Mouse (Mus musculus) kidney, embryonic 16.5 days (tissue): ENCODE data around the gene Brat1. TPM values are rescaled to one million over a fixed set of nuclear protein-coding genes. Genes with fewer than 3 reads are reported as not detected.
A peak's percentile ranks its signal among the peaks of the same experiment; 100 is the strongest.

Experiments
- ATAC-seq: fragments of 200-750 bp; cut with Nextera tagmentation; 2 replicates; pipeline ENCODE4 v1.8.0; 2017; ENCODE audit warnings: moderate TSS enrichment; ENCODE audit not compliant: low FRiP score, low TSS enrichment
- H3K27ac ChIP-seq: fragments of 300-500 bp; sonication (generic); 2 replicates; pipeline ENCODE4 v1.5.1; 2014; ENCODE audit warnings: low read length
- H3K27me3 ChIP-seq: fragments of 300-500 bp; sonication (generic); 2 replicates; pipeline ENCODE4 v1.6.1; 2014; ENCODE audit warnings: low read length, control low read depth, mixed read lengths; ENCODE audit not compliant: insufficient read depth
- H3K36me3 ChIP-seq: fragments of 300-500 bp; sonication (generic); 2 replicates; pipeline ENCODE4 v1.6.1; 2014; ENCODE audit warnings: low read length, control low read depth, mixed read lengths; ENCODE audit not compliant: insufficient read depth
- H3K4me1 ChIP-seq: fragments of 300-500 bp; sonication (generic); 2 replicates; pipeline ENCODE4 v1.6.1; 2014; ENCODE audit warnings: low read length, control low read depth, mixed read lengths; ENCODE audit not compliant: insufficient read depth
- H3K4me2 ChIP-seq: fragments of 300-500 bp; sonication (generic); replicated peaks from 2 replicates; pipeline ENCODE4 v1.6.1; 2014; ENCODE audit warnings: low read depth, low read length
- H3K4me3 ChIP-seq: fragments of 300-500 bp; sonication (generic); 2 replicates; pipeline ENCODE4 v1.5.1; 2014; ENCODE audit warnings: mild to moderate bottlenecking, low read length
- H3K9ac ChIP-seq: fragments of 300-500 bp; sonication (generic); replicated peaks from 2 replicates; pipeline ENCODE4 v1.6.1; 2014; ENCODE audit warnings: low read length
- H3K9me3 ChIP-seq: fragments of 300-500 bp; sonication (generic); 2 replicates; pipeline ENCODE4 v1.6.1; 2016; ENCODE audit warnings: low read length, control low read depth
- WGBS: fragments of 180-500 bp; shearing (Covaris S2); extraction: QIAGEN DNeasy Blood & Tissue Kit; methylation state at CpG from one replicate; pipeline ENCODE4 v1.1.7; 2014; 5-methylcytosine and 5-hydroxymethylcytosine counted together
- polyA plus RNA-seq: library from polyadenylated mRNA; unstranded; fragments of >200 nt; fragmentation: Nextera tagmentation; extraction: Ambion mirVana; gene quantifications from 2 replicates; pipeline ENCODE4 v1.2.1, GENCODE M21; 2015

The Brat1 gene
- 28.2 and 30.9 TPM in 2 replicates for polyA plus RNA-seq

DNA sequence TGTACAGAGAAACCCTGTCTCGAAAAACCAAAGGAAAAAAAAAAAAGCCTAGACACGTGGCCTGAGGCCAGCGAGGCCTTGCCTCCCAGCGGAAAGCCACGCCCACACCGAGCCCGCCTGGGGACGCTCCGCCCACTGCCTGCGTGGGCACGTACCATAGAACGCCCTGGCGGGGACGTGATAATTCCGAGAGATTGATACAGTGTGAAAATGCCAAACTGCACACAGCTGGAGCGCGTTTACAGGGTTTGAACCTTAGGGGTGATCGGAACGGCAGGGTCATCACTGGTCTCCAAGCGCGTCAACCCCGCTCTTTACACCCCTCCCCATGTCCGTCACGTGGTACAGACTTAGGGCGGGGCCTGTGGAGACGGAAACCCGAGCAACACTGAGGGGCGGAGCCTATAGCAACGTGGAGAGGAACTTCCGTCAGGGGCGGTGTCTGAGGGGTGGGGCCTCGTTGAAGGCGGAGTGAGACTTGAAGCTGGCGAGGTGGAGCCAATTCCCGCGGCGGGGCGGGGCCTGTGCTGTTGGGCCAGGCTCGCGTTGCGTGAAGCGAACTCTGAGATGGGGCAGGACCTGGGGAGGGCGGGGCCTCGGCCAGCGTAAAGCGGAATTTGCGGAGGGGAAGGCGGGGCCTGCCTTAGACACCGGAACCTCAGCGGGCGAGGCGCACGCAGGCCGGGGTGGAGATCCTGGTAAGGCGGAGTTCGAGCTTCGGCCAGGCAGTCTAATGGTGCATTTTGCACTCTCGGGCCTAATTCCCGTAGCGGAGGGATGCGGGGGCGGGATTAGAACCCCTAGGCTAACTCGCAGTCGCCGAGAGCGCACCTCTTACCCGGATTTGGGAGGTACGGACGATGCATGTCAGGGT is at the start of gene Brat1:
Gene Brat1, plus strand, starts transcription at position 634 of the 874 bp plus-strand sequence.
- Histone ChIP-seq H3K27ac (peak within 1 kb of the TSS; percentile 92), H3K27me3 (no peaks in the 10 kb centered on the region), H3K4me3 (peak within 1 kb of the TSS; percentile 63), H3K4me2 (peak within 1 kb of the TSS; percentile 83), H3K9ac (peak within 1 kb of the TSS; percentile 81), H3K9me3 (no peaks in the 10 kb centered on the region), H3K36me3 (peaks cover 12% of the 10 kb centered on the region; the same call in 1 of the 2 replicates), H3K4me1 (peaks cover 32% of the 10 kb centered on the region)
- WGBS, result under 1% methylated on average over 69 of the region's 69 CpGs
- peak; percentile 92 for ATAC-seq

DNA sequence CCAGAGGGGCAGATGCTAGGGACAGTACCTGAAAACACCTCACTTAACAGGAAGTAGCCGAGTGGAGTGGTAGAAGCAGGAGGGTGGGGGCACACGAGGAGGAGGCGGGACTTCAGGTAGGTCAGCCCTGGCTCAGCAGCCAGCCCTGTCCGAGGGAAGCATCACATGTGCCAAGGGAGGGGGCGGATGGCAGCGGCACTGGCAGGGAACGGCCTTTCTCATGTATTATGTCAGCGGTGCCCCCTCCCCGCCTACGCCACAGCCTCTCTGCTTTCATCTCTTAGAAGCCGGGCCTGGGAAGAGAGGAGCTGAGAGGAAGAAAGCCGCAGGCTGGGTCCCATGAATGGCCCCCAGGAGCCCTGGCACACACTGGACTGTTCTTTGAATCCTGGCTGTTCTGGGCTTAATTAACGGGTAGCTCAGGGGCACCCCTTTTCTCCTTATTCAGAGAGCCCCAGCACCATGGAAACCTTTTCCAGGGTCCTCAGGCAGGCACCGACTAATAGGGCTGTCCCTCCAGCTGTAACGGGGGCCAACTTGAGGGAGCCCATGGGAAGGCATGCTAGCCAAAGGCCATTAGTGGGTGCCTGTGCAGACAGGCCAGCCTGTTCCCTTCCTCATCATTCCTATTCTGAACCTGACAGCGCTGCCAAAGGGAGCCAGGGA is 45.1 kb upstream of the Brat1 start:
- Histone ChIP-seq H3K36me3 (no peaks in the 10 kb centered on the region), H3K9ac (0 out of 2 replicates have a peak overlapping the region, but pooled peaks have one; percentile 2), H3K9me3 (no peaks in the 10 kb centered on the region), H3K27me3 (no peaks in the 10 kb centered on the region), H3K4me2 (no peak overlapping the region), H3K4me3 (no peak overlapping the region), H3K4me1 (peaks cover 20% of the 10 kb centered on the region), H3K27ac (no peak overlapping the region)
- ATAC-seq, result no peak
- 42% methylated on average over 16 of the region's 16 CpGs for WGBS

DNA sequence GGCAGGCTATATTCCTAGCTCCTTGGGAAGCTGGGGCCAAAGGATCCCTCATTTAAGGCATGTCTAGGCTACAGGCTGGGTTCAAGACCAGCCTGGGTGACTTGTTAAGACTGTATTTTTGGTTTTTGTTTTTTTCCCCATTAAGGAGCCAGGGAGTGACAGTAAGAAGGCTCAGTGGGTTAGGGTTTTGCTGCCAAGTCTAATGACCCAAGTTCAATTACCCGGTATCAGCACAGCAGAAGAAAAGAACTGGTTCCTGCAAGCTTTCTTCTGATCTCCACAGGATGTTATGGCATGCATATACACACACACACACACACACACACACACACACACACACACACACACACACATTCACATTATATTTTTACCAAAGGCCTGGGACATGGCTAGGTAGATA is 44.4 kb upstream of the Brat1 start:
- Histone ChIP-seq H3K27ac (no peak overlapping the region), H3K4me2 (no peak overlapping the region), H3K9me3 (no peaks in the 10 kb centered on the region), H3K9ac (no peak overlapping the region), H3K4me3 (no peak overlapping the region), H3K36me3 (peaks cover under 1% of the 10 kb centered on the region; the same call in 1 of the 2 replicates), H3K27me3 (no peaks in the 10 kb centered on the region), H3K4me1 (peaks cover 20% of the 10 kb centered on the region)
- 37% methylated on average over 1 of the region's 1 CpGs for WGBS
- no peak for ATAC-seq

DNA sequence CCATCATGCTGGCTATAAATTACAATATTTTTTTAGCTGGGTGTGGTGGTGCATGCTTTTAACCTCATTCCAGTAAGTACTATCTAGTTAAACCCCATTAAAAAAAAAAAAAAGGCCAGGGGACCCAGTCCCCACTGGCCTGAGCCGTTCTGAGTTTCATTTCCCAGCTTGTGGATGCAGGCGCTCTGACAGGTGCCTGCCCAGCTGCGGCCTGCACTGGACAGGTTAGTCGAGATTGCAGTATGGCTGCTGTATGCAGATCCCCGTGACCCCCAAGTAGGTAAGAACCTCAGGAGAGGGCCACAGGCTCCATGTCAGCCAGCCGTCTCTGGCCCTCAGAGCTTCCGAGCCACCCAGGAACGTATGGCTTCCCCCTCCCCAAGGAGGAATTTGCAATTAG is 43.4 kb upstream of the Brat1 start:
- 52% methylated on average over 8 of the region's 8 CpGs for WGBS
- Histone ChIP-seq H3K27ac (no peak overlapping the region), H3K27me3 (no peaks in the 10 kb centered on the region), H3K9ac (no peak overlapping the region), H3K36me3 (peaks cover 6% of the 10 kb centered on the region; the same call in 1 of the 2 replicates), H3K4me3 (no peak overlapping the region), H3K9me3 (no peaks in the 10 kb centered on the region), H3K4me2 (no peak overlapping the region), H3K4me1 (peaks cover 20% of the 10 kb centered on the region)
- no peak for ATAC-seq

DNA sequence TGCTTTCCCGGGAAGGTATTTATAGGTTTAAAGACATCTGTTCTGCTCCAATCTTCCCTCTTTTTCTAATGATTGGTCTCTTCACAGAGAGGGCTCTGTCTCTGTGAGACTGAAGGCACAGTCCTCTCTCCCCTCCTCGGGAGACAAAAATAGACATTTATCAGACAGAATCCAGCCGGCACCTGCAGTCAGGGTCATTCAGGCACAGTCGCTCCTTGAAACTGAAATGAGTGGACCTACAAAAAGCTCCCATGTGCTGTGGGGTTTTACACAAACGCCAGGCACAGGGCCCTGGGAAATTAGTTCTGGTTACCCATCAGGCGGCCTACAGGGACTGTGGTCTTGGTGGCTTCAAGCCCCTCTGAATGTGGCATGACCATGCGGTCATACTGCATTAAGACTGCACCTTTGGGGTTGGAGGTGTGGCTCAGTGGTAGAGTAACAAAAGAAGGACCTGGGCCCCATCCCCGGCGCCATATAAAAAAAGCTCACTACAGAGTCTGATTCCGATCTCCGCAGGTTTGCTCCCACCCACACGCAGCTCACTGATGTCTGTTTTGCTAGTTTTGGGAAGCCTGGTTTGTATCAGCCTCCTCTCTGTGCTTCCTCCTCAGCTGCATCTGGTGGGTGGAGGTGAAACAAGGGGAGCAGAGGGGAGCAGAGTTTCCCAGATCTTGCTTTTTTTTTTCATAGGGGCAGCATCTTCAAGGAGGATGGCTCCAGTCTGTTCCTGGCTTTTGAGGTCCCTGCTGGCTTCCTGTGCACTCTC is 42.8 kb upstream of the Brat1 start:
- Histone ChIP-seq H3K4me3 (no peak overlapping the region), H3K27ac (no peak overlapping the region), H3K4me1 (peaks cover 20% of the 10 kb centered on the region), H3K9ac (no peak overlapping the region), H3K36me3 (peaks cover 6% of the 10 kb centered on the region; the same call in 1 of the 2 replicates), H3K27me3 (no peaks in the 10 kb centered on the region), H3K9me3 (no peaks in the 10 kb centered on the region), H3K4me2 (no peak overlapping the region)
- 66% methylated on average over 12 of the region's 12 CpGs for WGBS
- no peak for ATAC-seq

DNA sequence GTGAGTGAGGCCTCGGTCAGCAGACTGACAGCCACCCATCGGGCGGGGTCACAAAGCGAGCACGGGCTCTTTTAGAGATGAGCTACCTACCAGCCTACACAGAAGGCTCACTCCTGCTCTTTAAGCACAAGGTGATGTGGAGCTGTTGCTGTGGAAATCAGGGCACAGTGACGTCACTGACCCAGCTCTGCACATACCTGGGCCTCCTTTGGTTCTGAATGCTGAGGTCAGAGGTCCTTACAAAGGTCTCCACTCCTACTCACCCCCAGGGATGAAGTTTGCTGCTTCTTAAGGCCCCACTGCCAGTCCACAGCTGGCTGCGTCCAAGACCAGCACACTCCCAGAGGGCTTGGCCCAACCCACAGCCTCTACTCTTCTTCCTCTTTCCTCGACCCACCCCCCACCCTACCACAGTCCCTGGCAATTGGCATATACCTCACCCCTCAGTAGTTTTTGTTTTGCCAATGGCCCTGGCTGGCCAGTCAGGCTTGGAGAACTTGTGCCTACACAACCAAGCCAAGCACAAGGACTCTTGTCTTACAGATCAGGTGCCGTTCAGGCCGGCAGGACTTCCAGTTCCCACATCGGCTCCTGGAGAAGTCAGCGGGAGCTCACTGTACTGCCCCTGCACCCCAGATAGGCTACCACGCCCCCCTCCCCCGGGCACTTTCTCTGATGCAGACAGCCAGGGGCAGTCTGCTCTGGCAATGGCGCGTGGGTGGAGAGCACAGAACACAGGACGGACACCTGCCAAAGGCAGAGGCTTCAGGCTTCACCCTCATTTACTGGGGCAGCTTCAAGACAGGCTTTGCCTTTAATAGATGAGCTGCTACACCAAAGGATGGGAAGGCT is 41.8 kb upstream of the Brat1 start:
- Histone ChIP-seq H3K9ac (0 out of 2 replicates have a peak overlapping the region, but pooled peaks have one; percentile 1), H3K27ac (no peak overlapping the region), H3K9me3 (no peaks in the 10 kb centered on the region), H3K4me1 (peaks cover 20% of the 10 kb centered on the region), H3K4me3 (no peak overlapping the region), H3K27me3 (no peaks in the 10 kb centered on the region), H3K4me2 (no peak overlapping the region), H3K36me3 (peaks cover 6% of the 10 kb centered on the region; the same call in 1 of the 2 replicates)
- 63% methylated on average over 17 of the region's 17 CpGs for WGBS
- peak; percentile 47; the same call in 1 of the 2 replicates for ATAC-seq

DNA sequence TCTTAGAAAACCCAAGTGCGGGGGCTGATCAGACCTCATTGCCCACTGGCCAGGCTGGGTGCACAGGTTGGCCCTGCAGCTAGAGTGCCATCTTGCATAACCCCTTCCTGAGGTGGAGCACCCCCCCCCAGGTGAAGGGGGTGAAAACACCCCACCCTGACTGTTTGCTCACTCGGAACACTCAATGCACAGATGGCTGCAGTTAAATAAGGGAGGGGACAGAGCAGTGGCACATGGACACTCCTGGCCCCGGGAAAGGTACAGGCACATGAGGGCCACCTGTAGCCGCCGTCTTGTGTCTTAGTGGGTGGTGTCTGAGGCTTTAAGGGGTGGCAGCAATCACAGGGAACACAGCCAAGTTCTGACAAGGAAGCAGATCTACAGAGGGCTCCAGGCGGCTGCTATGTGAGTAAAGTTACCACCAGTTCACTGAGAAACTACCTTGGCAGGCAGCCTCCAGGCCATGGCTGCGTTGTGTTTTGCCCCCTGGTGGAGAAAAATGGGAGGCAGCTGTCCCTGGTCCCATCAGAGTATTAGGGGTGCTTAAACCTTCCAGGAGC is 41.1 kb upstream of the Brat1 start:
- Histone ChIP-seq H3K36me3 (peaks cover 12% of the 10 kb centered on the region), H3K9ac (no peak overlapping the region), H3K27me3 (no peaks in the 10 kb centered on the region), H3K4me1 (peaks cover 20% of the 10 kb centered on the region), H3K4me2 (no peak overlapping the region), H3K27ac (no peak overlapping the region), H3K4me3 (no peak overlapping the region), H3K9me3 (peaks cover 2% of the 10 kb centered on the region)
- WGBS, result 45% methylated on average over 7 of the region's 7 CpGs
- ATAC-seq, result peak; percentile 40; the same call in 1 of the 2 replicates

DNA sequence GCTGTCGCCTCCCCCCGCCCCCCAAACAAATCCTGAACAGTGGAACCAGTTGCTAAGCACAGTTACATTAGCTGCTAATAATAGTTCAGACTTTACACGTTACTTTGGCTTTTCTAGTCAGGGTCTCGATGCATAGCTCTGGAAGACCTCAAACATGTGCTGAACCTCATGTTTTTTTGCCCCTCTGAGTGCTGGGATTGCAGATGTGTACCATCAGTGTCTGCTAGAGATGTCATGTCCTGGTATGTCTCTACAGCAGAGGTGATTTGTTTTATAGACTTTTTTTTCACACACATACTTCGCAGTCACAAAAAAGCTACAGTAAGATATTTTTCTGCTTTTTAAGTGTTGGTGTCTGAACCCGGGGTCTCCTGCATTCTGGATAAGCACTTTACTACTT is 32.7 kb upstream of the Brat1 start:
- H3K4me1 ChIP-seq, result no peaks in the 10 kb centered on the region
- no peak overlapping the region for H3K4me3 ChIP-seq
- H3K27ac ChIP-seq, result no peak overlapping the region
- H3K9ac ChIP-seq, result no peak overlapping the region
- no peak overlapping the region for H3K4me2 ChIP-seq
- no peak for ATAC-seq
- WGBS, result 80% methylated on average over 6 of the region's 6 CpGs
- peaks cover 10% of the 10 kb centered on the region for H3K9me3 ChIP-seq
- peaks cover 49% of the 10 kb centered on the region for H3K36me3 ChIP-seq
- no peaks in the 10 kb centered on the region for H3K27me3 ChIP-seq
